Mouse (Mus musculus): Measurements from ENCODE around the gene Tnfaip8l1.

Tnfaip8l1 gene

DNA sequence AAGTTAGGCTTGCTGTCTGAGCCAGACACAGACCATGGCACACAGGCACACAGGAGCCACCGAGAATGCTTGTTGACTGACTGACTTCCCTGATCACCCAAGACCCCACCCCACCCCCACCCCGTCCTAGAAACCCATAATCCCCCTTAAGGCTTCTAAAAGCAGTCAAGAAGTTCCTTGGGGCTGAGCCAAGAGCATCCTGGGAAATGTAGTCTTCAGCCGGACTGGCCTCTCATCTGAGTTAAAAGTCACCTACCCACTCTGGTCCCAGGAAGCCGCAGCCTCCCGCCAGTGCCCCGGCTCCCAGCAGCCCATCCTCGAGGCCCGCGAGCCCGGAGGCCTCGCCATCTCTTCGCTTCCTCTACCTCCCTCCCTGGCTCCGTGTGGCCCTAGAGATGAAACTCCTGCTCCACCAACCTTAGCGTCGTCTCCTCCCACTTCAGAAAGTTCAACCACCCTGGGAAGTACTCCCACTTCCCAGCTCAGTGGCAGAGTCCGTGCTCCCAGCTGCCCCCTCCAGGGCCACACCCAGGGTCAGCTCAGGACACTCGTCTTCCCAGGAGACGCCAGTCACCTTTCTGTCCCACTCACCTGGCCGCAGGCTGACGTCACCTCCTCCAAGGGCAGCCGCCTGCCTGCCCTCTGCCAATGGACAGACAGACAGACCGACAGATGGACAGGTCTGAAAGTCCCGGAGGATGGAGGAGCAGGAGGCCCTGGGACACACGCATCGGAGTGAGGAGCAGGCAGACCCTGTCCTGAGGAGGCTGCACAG is 24.3 kb upstream of the Tnfaip8l1 start:
- DNase-seq (ENCODE audit: low read depth), result no peak

DNA sequence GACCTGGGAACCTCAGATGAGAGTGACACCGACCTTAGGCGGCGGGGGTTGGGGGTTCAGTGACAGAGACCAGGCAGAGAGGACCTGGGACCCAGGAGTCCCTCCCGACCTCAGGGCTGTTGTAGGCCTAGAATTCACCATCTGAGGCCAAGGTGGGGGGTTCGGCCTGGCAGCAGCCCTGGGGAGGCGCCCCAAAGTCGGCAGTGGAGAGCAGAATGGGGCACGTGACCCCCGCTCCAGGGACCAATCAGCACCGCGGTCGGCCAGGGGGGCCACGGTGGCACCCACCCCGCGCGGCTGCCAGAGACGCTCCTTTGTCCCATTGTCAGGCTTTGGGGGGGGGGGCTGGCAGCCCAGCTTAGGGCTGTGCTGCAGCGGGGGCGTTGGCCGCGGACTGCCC is 22.9 kb upstream of the Tnfaip8l1 start:
- no peak for DNase-seq (ENCODE audit: low read depth)

DNA sequence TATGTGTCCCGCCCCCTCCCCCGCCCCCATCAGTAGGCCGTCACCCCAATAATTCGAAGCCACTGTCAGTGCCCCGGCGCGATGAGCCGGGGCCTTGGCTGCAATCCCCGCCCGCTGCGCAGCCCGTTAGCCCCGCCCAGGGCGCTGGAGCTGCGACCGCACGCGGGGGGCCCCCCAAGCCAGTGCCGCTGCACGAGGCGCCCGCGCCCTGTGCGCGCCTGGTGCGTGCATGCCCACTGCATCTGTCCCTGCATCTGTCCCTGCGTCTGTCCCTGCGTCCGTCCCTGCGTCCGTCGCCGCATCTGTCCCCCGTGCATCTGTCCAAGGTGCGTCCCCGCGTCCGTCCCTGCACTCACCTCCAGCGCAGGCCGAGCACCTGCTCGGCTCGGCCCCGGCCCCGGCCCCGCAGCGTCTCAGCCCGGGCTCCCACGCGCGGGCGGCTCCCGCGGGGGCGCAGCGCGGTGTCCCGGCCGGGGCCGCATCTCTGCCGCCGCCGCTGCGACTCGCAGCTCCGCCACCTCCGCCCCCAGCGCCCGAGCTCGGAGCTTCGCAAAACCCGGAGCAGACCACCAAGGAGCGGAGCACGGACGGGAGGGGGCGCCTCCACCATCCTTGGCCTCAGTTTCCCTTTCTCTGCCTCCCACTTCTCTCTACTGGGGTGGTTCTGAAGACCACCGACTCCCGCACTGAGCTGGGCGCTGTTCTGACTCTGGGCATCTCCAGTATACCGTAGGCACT is 22.2 kb upstream of the Tnfaip8l1 start, which contains the start of gene Sema6b:
Gene Sema6b (minus strand): TSS at position 486 of the 738 bp plus-strand sequence.
- DNase-seq (ENCODE audit: low read depth), result no peak

DNA sequence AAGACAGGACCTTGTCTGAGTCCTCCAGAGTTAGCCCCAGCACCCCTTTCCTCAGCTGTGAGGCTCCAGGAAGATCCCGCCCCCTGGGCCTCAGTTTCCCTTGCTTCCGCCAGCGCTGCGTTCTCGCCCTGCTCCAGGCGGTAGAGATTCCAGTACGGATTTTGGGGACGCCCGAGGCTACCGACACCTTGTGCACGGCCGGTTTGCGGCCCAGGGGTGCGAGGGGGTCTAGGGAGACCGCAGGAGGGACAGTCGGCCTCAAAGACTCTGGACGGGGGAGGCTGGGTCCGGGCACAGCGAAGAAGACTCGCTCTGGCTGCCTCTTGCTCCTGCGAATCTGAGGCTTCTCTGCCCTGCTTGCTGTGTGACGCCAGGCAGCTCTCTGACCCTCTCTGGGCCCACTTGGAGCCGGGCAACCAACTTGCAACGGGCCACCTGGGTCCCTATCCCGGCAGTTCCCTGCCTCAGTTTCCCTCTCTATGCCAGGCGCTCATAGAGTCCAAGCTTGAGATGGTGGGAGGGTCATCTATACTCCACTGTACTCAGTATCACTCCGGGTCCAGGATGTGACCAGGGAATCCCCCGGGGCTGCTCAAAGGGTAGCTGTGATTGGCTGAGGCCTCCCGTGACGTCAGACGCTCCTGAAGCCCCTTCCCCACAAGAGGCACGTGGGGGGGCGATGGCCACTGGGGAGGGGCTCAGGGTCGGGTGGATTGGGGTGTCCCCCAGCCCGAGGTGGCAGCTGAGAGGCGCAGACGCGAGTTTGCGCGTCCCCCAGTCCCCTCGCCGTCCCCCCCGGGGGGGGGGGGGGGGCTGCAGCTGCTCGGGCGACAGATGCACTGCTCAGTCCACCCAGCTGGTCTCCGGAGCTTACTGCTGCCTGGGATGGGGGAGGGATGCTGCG is 20.3 kb upstream of the Tnfaip8l1 start:
- DNase-seq (ENCODE audit: low read depth), result no peak

DNA sequence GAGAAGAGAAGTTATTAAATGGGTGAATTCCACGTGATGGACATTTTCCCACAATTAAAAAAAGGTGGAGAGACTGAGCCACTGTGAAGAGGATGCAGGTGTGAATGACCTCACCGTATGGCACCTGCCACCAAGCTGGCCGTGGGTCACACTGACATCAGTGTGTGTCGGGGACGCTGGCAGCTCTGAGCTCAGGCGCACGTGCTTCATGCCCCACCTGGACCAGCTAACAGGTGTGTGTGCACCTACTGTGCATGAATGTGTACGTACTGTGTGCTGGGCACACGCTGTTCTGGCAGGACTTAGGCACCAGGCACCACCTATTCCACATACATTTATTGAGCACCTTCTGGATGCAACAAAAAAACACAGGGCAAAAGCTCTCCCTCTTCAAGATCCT is 17.7 kb upstream of the Tnfaip8l1 start:
- DNase-seq (ENCODE audit: low read depth), result no peak

DNA sequence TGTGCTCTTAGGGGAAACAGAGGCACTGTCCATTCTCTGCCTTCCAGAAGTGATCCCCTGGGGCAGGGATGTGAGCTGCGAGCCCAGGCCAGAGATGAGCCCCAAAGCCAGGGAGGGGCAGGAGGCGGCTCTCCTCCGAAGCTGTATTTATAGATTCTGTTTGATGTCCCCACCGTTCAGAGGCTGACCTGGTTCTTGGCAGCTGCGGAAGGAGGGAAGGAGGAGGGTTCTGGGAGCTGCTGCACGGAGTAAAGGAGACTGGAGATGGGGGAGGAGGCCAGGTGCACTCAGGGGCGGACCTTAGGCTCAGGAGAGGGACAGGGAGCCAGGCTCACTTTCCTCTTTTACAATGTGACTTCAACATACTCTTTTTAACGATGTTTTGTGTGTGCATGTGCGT is 16.1 kb upstream of the Tnfaip8l1 start:
- DNase-seq (ENCODE audit: low read depth), result no peak

DNA sequence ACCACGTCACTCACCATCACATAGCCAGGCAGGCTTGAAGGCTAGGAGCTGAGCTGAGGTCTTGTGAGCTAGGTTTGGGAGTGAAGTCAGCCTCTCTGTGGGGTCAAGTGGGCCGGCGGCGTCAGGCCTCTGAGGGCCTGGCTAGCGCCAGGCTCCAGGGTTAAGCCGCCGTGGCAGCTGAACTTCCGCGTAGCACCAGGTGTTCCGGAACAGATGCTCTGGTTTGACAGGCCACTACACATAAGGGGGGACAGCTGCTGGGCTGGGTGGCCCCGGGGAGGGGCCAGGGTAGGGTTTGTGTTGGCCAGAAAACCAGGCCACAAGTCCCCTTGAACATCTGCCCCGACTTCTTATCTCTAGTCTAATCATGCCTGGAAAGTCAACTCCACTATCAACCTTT is 14.9 kb upstream of the Tnfaip8l1 start:
- DNase-seq (ENCODE audit: low read depth), result no peak

DNA sequence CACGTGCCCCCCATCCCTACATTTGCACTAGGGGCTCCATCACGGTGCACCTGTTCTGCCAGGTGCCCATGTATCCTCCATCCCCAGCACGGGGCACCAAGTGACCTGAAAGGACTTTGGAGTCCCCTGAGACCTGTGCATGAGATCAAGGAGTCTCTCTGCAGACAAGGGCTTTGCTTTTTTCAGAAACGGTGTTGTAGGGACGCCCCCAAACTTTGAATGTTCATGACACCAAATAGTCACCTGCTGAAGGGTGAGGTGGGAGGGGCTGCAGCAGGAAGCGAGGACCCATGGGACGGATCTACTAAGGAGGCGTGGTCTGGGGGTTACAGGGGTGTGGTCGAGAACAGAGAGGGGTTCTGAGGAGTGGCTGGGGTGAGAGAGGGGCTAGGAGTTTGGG is 14.0 kb upstream of the Tnfaip8l1 start:
- DNase-seq (ENCODE audit: low read depth), result no peak

DNA sequence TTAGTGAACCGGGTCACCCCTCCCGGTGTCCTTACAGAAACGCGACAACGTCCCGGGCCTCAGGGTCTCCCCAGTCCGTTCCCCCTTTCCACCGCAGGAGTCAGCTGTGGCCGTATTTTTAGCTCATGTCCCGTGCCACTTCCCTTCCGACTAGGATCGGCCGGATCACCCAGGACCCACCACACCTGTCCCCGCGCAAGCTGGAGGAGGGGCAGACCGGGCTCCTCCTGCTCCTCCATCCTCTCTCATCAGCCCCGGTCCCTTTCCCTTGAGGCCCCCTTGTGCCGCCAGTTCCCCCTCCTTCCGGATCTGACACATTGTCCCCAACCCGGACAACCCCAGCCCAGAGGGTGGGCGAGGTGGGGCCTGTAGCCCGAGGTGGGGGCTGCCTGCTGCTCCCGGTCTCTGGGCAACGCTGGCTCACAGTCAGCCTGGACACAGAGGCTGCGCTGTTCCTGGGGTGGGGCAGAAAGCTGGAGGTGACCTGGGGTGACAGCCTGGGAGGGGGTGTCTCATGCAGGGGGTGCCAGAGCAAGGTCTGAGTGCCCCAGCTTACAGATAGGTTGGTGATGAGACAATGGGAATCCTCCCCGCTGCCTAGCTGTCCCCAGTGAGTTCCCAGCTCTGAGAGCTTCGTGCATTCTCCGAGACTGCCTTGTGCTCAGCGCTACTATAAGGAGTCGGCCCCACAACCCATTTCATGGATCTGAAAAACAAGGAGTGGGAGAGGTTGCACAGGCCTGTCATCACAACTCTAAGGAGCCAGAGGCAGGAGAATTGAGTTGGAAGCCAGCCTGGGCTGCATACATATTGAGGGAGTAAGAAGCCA is 13.3 kb upstream of the Tnfaip8l1 start:
- no peak for DNase-seq (ENCODE audit: low read depth)

DNA sequence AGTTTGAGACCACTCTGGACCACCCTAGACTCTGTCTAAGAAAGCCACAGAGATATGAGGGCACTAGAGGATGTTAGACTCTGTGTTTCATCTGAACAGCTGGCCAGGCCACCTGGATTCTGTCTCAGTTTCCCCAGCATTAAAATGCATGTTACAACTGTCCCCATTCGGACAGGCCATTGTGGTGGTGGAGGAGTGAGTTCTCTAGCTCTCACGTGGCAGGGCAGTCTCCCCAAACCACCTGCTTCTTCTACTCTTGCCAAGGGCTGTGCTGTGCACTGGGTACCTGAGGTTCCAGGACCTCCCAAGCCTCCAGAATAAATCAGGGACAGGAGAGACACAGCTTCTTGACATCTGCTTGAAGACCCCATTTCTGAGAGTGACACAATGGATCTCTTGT is 12.4 kb upstream of the Tnfaip8l1 start:
- DNase-seq (ENCODE audit: low read depth), result no peak

DNA sequence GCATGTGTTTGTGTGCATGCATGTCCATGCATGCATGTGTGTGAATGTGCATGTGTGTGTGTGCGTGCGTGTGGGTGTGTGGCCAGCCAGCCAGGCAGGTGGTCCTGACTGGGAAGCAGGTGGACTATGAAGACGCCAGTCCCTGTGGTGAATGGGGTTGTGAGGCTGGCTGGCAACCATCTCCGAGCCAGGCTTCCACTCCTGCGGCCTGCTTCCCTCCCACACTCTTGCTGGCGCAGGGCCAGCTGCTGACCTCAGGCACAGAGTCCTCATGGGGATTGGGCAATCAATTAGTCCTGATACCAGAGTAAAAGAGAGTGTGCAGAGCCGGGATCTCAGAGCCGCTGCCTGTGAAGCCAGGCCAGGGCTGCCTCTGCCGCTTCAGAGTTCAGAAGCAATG is 8.6 kb upstream of the Tnfaip8l1 start:
- DNase-seq (ENCODE audit: low read depth), result peak; percentile 93

DNA sequence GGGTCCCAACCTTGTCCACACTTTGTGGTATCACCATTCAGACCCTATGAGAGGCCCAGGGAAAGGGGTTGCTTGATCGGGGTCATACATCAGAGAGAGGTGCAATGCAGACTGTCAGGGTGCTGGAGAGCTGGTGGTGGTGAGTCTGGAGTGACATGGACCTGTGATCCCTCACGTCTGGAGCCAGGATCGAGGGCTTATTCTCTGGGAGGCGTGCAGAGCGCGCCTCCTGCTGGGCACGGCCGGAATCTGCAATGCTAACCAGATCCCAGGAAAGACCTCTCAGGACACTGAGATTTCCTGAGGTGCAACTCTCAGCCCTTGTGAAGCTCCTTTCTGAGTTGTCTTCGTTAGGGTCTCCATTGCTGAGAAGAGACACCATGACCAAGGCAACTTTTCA is 2.5 kb upstream of the Tnfaip8l1 start:
- peak; percentile 80 for DNase-seq (ENCODE audit: low read depth)

DNA sequence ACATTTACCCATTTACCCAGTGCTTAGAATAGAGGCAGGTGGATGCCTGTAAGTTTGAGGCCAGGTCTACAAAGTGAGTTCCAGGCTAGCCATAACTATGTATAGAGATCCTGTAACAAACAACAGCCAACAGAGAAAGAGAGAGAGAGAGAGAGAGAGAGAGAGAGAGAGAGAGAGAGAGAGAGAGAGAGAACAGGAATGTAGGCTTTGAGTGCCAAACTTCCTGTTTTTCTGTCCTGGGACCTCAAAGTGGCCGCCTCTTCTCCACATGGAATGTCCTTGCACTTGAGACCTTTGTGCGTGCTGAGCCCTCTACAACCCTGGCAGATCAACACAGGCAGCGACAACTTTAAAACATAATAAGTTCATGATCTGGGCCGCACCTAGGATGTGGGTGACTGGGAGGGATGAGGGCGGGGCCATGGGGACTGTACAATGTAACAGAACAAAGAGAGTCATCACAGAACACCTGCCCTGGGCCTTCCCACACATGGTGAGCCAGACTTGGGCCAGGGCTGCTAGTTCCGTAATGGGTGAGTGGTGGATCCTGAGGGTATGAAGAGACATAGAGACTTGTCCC is 1.3 kb downstream of the Tnfaip8l1 start:
- DNase-seq (ENCODE audit: low read depth), result no peak

DNA sequence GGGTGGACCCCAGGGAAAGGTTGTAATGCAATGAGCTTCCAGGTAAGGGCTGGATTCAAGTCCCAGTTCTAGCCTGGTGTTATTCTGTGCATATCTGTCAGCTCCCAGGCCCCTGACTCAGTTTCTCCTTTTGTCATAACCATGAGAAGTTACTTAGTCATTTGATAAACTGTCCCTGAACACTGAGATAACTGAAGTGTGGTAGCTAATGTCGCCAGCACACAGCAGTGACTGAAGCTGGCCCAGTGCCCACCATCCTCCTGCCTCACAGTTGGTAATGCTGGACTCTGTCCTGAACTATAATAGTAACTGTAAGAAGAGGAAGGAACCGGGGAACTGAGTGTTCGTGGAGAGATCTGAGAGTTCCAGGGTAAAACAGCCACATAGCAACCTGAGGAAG is 2.2 kb downstream of the Tnfaip8l1 start:
- no peak for DNase-seq (ENCODE audit: low read depth)

DNA sequence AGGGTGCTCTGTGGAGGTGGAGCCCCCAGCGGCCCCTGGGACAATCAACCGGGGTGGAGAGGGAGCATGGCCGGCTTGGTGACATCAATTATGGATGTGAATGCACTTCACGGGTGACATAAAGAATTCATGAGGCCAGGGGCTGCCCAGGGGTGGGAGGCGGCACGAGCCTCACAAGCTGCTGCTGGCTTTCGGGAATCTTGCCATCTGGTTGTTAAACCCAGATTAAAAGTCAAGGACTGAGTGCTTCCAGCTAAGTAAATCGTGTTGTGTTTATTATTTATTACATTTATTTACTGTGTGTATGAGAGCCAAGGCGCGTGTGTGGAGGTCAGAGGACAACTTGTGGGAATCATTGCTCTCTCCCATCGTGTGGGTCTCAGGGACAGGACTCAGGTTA is 3.4 kb downstream of the Tnfaip8l1 start:
- no peak for DNase-seq (ENCODE audit: low read depth)

DNA sequence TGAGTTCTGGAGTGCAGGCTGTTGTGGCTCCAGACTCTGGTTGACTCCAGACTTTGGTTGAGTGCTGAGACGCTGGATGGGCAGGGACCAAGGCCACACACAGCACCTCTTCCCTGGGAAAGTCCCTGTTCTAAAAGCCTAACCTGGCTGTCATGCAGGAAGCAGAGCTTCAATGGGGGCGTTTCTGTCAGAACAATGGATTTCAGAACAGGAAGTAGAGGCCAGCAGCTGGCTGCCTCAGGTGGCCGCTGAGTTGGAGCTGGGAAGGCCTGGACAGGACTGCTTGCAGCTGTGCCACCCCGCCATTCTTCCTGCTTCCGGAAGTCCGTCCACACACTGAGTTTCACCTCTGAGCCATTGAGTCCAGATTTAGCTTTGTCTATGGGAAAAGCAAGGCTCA is 7.6 kb downstream of the Tnfaip8l1 start:
- no peak for DNase-seq (ENCODE audit: low read depth)

DNA sequence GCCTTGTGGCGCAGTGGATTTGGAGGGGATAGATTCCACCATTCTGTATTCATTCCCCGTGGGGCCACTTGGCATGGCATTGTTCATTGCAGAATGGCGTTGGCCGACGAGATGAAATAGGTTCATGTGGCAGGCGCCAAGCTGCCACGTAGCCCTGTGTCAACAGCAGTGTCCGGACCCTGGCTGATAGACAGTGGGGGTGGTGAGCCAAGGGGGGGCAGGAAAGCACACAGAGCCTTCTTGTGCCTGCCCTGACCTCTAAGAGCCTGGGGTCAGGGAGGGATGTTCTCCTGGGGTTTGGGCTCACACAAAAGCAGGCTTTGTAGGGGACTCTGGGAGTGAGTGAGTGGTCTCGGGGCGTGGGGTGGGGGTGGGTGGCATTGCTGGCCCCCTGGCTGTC is 8.4 kb downstream of the Tnfaip8l1 start:
- no peak for DNase-seq (ENCODE audit: low read depth)

DNA sequence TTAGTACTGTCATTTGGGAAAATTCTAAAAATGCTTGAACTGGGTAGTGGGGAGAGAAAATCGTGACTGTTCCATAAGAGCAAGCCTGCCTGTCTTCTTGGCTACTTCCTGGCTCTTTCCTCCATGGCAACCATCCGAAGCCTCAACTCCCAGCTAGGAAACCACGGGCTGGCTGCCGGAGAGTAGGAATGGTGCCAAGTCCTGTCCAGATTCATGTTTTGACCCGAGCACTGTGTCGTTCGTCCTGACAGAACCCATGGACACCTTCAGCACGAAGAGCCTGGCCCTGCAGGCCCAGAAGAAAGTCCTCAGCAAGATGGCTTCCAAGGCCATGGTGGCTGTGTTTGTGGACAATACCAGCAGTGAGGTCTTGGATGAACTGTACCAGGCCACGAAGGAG is 9.2 kb downstream of the Tnfaip8l1 start:
- no peak for DNase-seq (ENCODE audit: low read depth)

DNA sequence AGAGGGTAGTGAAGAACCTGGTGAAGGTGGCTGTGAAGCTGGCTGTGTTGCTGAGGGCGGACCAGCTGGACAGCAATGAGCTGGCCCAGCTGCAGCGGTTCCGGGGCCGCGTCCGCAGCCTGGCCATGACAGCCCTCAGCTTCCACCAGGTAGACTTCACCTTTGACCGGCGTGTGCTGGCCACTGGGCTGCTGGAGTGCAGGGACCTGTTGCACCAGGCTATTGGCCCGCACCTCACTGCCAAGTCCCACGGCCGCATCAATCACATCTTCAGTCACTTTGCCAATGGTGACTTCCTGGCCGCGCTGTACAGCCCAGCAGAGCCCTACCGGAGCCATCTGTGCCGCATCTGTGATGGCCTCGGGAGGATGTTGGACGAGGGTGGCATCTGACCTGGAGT is 9.6 kb downstream of the Tnfaip8l1 start:
- no peak for DNase-seq (ENCODE audit: low read depth)

DNA sequence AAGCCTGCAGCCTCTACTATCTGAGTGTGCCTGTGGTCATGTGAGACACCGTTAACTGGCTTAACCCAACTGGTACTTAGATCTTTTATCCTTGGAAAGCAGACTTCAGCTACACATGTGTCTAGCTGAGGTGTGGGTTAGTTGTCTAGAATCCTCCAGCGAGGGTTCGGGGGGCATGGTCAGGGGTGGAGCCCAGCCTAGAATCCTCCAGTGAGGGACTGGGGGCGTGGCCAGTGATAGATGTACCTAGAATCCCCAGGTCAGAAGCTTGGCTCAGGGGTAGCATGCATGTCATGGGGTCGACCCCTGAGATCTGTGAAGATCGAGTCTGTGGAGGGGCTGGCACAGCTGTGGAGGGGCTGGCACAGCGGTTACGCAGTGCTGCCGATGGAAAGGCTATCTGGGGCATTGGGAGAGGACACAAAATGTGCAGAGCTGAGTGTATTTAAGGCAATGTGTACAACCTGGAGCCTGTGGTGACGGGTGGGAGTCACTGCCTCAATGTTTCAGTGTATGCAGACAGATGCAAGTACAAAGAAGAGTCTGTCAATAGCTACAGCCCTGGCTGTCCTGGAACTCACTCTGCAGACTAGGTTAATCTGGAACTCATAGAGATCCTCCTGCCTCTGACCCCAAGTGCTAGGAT is 11.2 kb downstream of the Tnfaip8l1 start:
- no peak for DNase-seq (ENCODE audit: low read depth)

DNA sequence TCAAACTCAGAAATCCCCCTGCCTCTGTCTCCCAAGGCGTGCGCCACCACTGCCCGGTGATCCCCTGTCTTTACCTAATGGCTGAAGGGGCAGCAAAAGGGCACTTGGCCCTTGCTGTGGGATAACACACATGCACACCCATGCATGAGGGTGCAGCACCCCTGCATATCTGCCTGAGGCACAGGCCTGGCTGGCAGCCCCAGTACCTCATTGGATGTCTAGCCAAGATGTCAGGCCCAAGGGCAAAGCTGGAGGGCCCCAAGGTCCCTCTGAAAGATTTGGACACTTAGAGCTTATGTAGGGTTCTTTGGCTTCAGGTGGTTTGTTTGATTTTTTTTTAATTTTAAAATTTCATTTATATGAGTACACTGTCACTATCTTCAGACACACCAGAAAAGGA is 13.1 kb downstream of the Tnfaip8l1 start:
- no peak for DNase-seq (ENCODE audit: low read depth)

Measured in 416B (cell line).